Mouse (Mus musculus) urinary bladder, postnatal 14 days (tissue): ENCODE data around the gene Hltf.

Experiments
- DNase-seq: peaks from one replicate; pipeline ENCODE4 v3.0.0; 2021; ENCODE audit warnings: low spot score

The Hltf gene

DNA sequence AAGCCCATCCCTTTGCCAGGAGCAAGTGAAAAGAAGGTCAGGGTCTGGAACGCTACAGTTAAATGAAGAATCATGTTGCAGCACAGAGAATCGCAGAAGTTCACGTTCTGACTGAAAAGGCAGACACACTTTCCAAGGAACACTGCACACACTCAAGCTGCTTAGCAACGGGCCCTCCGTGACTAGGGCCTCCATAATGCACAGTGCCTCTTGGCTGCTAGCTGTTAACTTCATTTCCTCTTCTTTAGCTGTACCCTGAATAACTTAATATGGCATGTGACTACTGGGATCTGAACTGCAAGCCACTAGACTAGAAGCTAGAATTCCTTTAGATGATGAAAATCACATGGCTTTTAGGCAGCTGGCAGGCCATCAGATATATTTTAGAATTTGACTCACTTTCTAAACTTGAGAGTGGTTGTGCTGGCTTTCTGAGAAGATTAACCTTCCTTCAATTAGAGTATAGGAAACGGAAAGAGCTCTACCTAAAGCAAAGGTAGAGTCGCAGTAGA is 89.3 kb downstream of the Hltf start:
- DNase-seq: no peak

DNA sequence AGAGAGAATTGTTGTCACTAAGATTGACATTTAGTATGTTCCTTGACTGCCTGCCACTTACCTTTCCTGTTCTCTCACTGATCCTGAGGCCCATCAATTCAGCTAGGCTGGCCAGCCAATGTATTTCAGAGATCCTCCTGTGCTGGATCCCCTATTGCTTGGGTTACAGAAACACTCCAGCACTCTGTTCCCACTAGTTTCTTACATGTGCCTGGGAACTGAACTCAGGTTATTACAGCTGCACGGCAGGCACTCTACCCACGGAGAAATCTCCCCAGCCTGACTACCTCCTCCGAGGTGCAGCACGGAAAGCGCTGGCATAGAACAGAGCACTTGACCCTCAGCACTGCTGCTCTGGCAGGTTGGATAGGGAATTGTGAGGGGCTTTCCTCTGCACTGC is 90.0 kb downstream of the Hltf start:
- no peak for DNase-seq

DNA sequence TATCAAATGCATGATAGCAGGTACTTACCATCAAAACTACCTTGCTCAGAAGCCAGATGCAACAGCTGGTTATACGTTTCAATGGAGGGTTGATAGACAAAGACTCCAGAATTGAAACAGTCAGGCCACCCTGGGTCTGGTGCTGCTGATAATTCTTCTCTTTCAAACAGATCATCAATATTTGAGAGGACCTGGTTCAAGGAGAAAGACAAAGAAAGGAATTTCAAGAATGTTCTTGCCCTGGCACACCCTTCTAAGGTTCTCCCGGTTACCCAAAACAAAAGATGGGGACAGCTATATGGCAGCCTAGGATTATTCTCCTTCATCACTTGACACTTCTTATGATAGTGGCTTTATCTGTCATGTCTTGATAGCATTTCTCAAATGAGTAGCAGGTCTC is 92.9 kb downstream of the Hltf start:
- no peak for DNase-seq

DNA sequence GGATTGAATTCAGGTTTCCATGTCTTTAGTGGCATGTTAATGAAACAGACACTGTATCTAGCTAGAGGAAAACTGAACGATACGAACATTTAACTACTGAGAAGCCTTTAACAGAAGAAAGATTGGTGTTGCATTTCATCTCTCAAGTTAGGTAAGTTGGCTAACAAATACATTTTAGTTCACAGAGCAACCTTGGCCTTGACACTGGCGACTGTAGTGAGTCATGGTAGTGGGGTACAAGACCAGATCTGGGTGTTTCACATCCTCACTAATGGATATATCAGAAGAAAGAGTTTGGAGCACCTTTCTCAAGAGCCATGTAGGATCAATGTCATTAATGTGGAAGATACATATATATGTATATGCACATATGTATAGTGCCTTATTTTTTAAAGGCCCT is 94.0 kb downstream of the Hltf start:
- DNase-seq: no peak

DNA sequence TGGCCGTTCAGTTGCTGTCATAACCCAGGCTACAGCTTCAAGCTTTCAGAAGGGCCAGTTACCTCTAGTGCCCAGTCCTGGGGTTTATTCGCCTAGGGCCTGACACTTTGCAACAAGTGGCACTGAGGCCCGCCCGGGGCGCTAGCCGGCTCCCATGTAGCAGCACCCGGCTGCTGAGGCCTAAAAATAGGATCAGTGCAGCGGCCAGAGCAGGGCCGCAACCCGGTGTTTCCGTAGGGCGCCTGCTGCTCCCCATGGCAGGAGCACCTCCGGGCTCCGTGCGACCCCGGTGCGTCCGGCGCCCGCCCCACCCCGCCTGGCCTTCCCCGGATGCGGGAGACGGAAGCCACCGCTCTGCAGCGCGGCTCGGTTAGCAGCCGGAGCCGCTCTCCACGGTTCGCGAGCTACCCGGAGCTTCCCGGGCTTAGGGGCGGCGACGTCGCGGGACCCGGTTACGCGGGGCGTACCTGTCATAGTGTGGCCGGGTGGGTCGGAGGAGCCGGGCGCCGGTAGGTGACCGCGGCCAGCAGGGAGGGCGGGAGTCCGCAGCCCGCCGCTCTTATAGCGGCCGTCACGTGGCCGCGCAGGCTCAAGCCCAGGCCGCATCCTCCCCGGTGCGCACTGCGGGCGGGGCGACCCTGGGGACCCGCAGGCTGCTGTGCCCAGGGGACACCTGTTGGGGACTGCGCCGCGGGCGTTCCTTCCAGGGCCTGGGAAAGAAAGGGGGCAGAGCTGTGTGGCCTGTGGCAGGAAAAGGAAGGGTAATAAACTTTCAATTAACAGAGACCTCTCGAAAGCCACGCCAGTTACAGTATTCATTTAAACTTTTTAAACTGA is 97.1 kb downstream of the Hltf start, which contains the start of gene Gyg:
TSS of gene Gyg (minus strand) at position 787 of the 837 bp plus-strand sequence.
- DNase-seq: peak; percentile 45

DNA sequence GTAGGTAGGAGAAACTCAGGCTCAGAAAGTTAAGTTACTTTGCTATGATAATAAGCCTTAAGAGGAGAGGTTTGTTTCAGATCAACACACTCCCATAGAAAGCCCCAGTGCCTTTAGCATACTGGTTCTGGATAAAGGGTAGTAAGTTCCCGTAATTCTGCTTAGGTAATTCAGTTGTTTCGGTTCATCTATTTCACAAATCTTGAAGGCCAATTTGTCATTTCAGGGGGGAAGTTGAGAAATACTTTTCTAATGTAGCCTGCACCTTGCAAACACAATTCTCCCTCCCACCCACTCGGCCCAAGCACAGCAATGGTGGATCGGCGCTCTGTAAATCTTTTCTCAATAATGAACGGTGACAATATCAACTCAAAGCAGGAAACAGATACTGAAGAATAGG is 97.9 kb downstream of the Hltf start:
- no peak for DNase-seq

DNA sequence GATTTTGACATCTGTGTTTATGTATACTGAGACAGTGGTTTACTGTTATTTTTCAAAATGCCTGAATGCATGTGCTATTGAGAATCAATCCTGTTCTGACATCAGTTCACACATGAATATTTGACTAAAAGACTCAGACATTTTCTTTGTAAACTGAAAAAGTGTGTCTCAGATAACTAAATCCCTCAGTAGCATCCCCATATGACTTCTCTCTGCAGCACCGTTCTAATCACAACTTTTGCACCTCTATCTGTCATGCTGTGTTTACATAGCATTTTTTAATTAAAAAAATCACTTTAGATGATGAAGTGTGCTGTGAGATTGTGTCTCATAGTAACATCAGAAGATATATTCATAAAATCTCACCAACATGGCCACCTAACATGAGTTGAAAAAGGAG is 109.9 kb downstream of the Hltf start:
- no peak for DNase-seq
